Mouse (Mus musculus): ENCODE measurements around the gene Gm10097. TPM values are rescaled to one million over a fixed set of nuclear protein-coding genes. Genes with fewer than 3 reads are reported as not detected.

The Gm10097 gene
- polyA plus RNA-seq, 1 experiment from 2014 or later, result 0.14 TPM

GRCm38 (mm10) chr10:5116720-5117119 lies 47.7 kb downstream of the Gm10097 start:
- peaks cover 25% of the 10 kb centered on the region for H3K36me3 ChIP-seq (ENCODE audit: control insufficient read depth, insufficient read depth)
- 47% methylated on average over 6 of the region's 6 CpGs for WGBS
- no peak for ATAC-seq
- no peak overlapping the region for H3K4me3 ChIP-seq (ENCODE audit: low read depth, low read length)
- H3K27me3 ChIP-seq (replicated peaks; ENCODE audit: control insufficient read depth, insufficient read depth, low read length), result no peaks in the 10 kb centered on the region
- TF ChIP-seq CTCF (IDR thresholded peaks at IDR 0.05; ENCODE audit: low read depth), result no peak
- H3K4me1 ChIP-seq (replicated peaks; ENCODE audit: control insufficient read depth, insufficient read depth, low read length), result no peaks in the 10 kb centered on the region
- H3K4me2 ChIP-seq (replicated peaks; ENCODE audit: low read depth), result no peak overlapping the region
- no peaks in the 10 kb centered on the region for H3K9me3 ChIP-seq (ENCODE audit: control insufficient read depth)
- H3K27ac ChIP-seq (ENCODE audit: low read depth, low read length), result no peak overlapping the region
- H3K9ac ChIP-seq (ENCODE audit: low read depth, low read length), result no peak overlapping the region

All from intestine, postnatal 0 days (tissue).